Mouse (Mus musculus) liver, postnatal 0 days (tissue): ENCODE measurements at regions not wholly inside any gene's neighbourhood (a gene's known extent, or its start where the extent isn't known, plus 50 kb on each side); places are given as distances from the start of the nearest gene placed in this dataset.

Experiments used
- ATAC-seq: fragments of 200-750 bp; cut with Nextera tagmentation; 2 replicates; pipeline ENCODE4 v1.8.0; 2017; ENCODE audit warnings: mild to moderate bottlenecking, moderate library complexity
- DNase-seq: peaks from one replicate; pipeline ENCODE4 v3.0.0-alpha.2; 2016
- H3K27ac ChIP-seq: fragments of 300-500 bp; sonication (generic); 2 replicates; pipeline ENCODE4 v1.5.1; 2014; ENCODE audit warnings: antibody characterized with exemption, moderate library complexity, mild to moderate bottlenecking, low read depth
- H3K27me3 ChIP-seq: fragments of 300-500 bp; sonication (generic); 2 replicates; pipeline ENCODE4 v1.6.1; 2014; ENCODE audit warnings: low read length, control low read depth, mixed read lengths; ENCODE audit not compliant: insufficient read depth
- H3K36me3 ChIP-seq: fragments of 300-500 bp; sonication (generic); replicated peaks from 2 replicates; pipeline ENCODE4 v1.6.1; 2014; ENCODE audit warnings: mild to moderate bottlenecking, control low read depth, low read length, moderate library complexity, mixed read lengths; ENCODE audit not compliant: insufficient read depth
- H3K4me1 ChIP-seq: fragments of 300-500 bp; sonication (generic); 2 replicates; pipeline ENCODE4 v1.6.1; 2014; ENCODE audit warnings: antibody characterized with exemption, mild to moderate bottlenecking, control low read depth; ENCODE audit not compliant: insufficient read depth
- H3K4me2 ChIP-seq: fragments of 300-500 bp; sonication (generic); 2 replicates; pipeline ENCODE4 v1.6.1; 2014; ENCODE audit warnings: low read depth, mild to moderate bottlenecking, low read length, moderate library complexity, mixed read lengths
- H3K4me3 ChIP-seq: fragments of 300-500 bp; sonication (generic); 2 replicates; pipeline ENCODE4 v1.5.1; 2014; ENCODE audit warnings: low read depth, low read length
- H3K9ac ChIP-seq: fragments of 300-500 bp; sonication (generic); replicated peaks from 2 replicates; pipeline ENCODE4 v1.6.1; 2014; ENCODE audit warnings: mild to moderate bottlenecking, moderate library complexity
- H3K9me3 ChIP-seq: fragments of 300-500 bp; sonication (generic); 2 replicates; pipeline ENCODE4 v1.6.1; 2016; ENCODE audit warnings: mild to moderate bottlenecking, control low read depth, low read length, mixed read lengths
- CTCF ChIP-seq: sonication (generic); IDR thresholded peaks from 2 replicates; pipeline ENCODE4 v1.5.1; 2016; ENCODE audit warnings: antibody characterized with exemption, low read depth
- EP300 ChIP-seq: IDR thresholded peaks from 2 replicates; pipeline ENCODE4 v1.6.1; 2016; ENCODE audit warnings: antibody characterized with exemption, low read depth, mild to moderate bottlenecking
- WGBS: fragments of 180-500 bp; shearing (Covaris S2); extraction: QIAGEN DNeasy Blood & Tissue Kit; methylation state at CpG from one replicate; pipeline ENCODE4 v1.1.7; 2014; ENCODE audit not compliant: insufficient replicate concordance; 5-methylcytosine and 5-hydroxymethylcytosine counted together

GRCm38 (mm10) chr17:47976061-47976998, 51.9 kb upstream of the Foxp4 start:
- ATAC-seq (no peak; the same call in 1 of the 2 replicates), DNase-seq (peak; percentile 58)
- peaks cover 21% of the 10 kb centered on the region for H3K27me3 ChIP-seq
- no peaks in the 10 kb centered on the region for H3K9me3 ChIP-seq
- no peak for TF ChIP-seq CTCF
- TF ChIP-seq EP300: no peak
- peak overlapping the region; percentile 71 for H3K4me2 ChIP-seq
- no peaks in the 10 kb centered on the region for H3K36me3 ChIP-seq
- peak overlapping the region; percentile 50 for H3K27ac ChIP-seq
- H3K9ac ChIP-seq: no peak overlapping the region; the same call in 1 of the 2 replicates
- WGBS: 29% methylated on average over 27 of the region's 27 CpGs
- peaks cover 15% of the 10 kb centered on the region for H3K4me1 ChIP-seq
- H3K4me3 ChIP-seq: peak overlapping the region; percentile 38; the same call in 1 of the 2 replicates

GRCm38 (mm10) chr17:47975281-47976060, 51.0 kb upstream of the Foxp4 start:
- Histone ChIP-seq H3K27ac (peak overlapping the region; percentile 89), H3K4me2 (peak overlapping the region; percentile 71), H3K4me3 (peak overlapping the region; percentile 38), H3K36me3 (no peaks in the 10 kb centered on the region), H3K9ac (peak overlapping the region; percentile 52), H3K9me3 (no peaks in the 10 kb centered on the region), H3K4me1 (peaks cover 15% of the 10 kb centered on the region), H3K27me3 (peaks cover 21% of the 10 kb centered on the region)
- WGBS: 4% methylated on average over 22 of the region's 37 CpGs
- no peak for TF ChIP-seq CTCF
- no peak for TF ChIP-seq EP300
- ATAC-seq (no peak), DNase-seq (no peak)

- peak; percentile 72 for ATAC-seq
- Histone ChIP-seq H3K4me3 (peak overlapping the region; percentile 38), H3K27ac (peak overlapping the region; percentile 89), H3K9me3 (no peaks in the 10 kb centered on the region), H3K27me3 (peaks cover 21% of the 10 kb centered on the region), H3K9ac (peak overlapping the region; percentile 52), H3K36me3 (no peaks in the 10 kb centered on the region), H3K4me1 (peaks cover 15% of the 10 kb centered on the region), H3K4me2 (peak overlapping the region; percentile 71)
- no peak for DNase-seq
- 4% methylated on average over 13 of the region's 13 CpGs for WGBS
- no peak for TF ChIP-seq CTCF
- no peak for TF ChIP-seq EP300
These were observed 50.1 kb upstream of the Foxp4 start for GRCm38 (mm10) chr17:47974503-47974902.
